Mouse (Mus musculus) G1E (cell line): ENCODE data around the gene Krtdap.

Experiments
- CTCF ChIP-seq: IDR thresholded peaks from 2 replicates; pipeline ENCODE4 v1.5.1; 2012; ENCODE audit warnings: low read depth, low read length, inconsistent platforms, mixed read lengths
- GATA1 ChIP-seq: IDR thresholded peaks from 2 replicates; pipeline ENCODE4 v1.6.1; 2012; ENCODE audit warnings: borderline replicate concordance, low read length, inconsistent platforms, mixed read lengths
- POLR2AphosphoS5 ChIP-seq: IDR thresholded peaks from 2 replicates; pipeline ENCODE4 v1.6.1; 2012; ENCODE audit warnings: low read depth, low read length, inconsistent platforms; ENCODE audit not compliant: insufficient replicate concordance
- TAL1 ChIP-seq: conservative IDR thresholded peaks from 2 replicates; pipeline ENCODE4 v1.6.1; 2012; ENCODE audit warnings: low read depth, low read length, inconsistent platforms, mixed read lengths

DNA sequence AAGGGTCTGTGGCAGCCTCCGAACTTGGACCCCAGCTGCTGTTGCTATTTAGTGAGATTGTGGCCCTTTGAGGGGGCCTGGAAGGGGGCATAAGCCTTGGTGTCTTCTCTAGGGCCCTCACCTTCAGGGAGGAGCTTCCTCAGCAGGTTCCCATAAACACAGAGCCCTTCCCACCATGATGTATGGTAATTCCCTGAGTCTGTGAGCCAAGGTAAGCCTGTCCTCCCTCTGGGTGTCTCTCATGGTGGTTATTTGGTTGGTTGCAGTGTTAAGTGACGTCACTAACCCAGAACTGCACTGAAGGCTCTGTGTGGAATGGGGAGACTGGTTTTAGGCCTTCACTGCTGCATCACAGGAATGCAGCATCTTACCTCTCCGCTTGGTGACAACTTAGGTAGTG, 41.7 kb downstream of the Krtdap start:
- TF ChIP-seq CTCF (no peak), TAL1 (no peak), GATA1 (no peak), POLR2AphosphoS5 (no peak)
